Mouse (Mus musculus) adipocyte (in vitro differentiated cells): ENCODE measurements around the gene Rec8.
A peak's percentile ranks its signal among the peaks of the same experiment; 100 is the strongest.

Experiments
- DNase-seq: peaks from one replicate; pipeline ENCODE4 v3.0.0-alpha.2; 2016; ENCODE audit warnings: low spot score

Gene Rec8

DNA sequence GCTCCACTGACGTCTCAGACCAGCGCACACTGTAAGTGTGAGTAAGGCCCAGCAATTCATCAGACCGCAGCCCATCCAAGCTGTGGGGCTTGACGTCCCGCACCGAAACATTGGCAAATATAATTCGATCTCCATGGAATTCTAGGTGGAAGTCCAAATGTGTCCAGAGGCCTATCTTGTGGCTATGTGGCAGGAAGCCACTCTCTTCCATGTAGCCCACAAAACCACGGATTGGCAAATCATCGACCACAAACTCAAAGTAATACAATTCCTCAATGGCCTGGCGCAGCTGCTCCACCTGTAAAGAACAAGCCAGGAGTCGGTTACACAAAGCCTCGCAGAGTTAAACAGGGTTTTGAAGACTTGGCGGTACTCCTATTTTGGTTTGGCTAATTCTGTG lies 23.5 kb downstream of the Rec8 start:
- DNase-seq = no peak

- no peak for DNase-seq
These were observed 24.8 kb downstream of the Rec8 start for GRCm38 (mm10) chr14:55642679-55643059.

- peak; percentile 70 for DNase-seq
These were observed 25.4 kb downstream of the Rec8 start, which contains the start of gene Tm9sf1 for GRCm38 (mm10) chr14:55643060-55643907. Tm9sf1 (minus strand) TSS chr14:55643806.

- DNase-seq = peak; percentile 12
These were observed 26.5 kb downstream of the Rec8 start for GRCm38 (mm10) chr14:55644261-55644888.

DNA sequence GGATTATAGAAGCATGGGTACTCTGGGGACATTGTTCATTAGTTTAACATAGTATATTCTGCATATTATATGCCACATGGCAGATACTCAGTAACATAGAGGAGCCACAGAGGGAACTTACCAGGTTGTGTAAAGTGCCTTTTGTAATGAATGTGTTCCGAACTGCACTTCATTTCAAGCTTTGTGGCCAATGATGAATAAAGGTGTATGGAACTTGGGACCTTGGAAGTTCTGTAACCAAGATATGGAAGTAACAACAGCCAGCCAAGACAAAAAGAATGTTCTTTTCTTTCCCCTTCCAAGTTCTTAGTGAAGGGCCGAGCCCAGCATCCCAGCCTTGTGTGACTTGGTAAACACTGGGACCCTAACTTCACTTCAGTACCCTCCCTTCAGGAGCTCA lies 32.0 kb downstream of the Rec8 start, which contains the start of gene Tssk4:
Tssk4 (plus strand) TSS at position 301 of the 400 bp plus-strand sequence.
- no peak for DNase-seq

DNA sequence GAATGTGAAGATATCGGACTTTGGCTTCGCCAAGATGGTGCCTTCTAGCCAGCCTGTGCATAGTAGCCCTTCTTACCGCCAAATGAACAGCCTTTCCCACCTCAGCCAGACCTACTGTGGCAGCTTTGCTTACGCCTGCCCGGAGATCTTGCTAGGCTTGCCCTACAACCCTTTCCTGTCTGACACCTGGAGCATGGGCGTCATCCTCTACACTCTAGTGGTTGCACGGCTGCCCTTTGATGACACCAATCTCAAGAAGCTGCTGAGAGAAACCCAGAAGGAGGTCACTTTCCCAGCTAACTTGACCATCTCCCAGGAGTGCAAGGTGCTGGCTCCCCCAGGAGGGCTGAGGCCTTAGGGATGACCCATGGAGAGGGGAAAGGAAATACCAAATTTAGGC lies 33.7 kb downstream of the Rec8 start:
- DNase-seq = no peak

DNA sequence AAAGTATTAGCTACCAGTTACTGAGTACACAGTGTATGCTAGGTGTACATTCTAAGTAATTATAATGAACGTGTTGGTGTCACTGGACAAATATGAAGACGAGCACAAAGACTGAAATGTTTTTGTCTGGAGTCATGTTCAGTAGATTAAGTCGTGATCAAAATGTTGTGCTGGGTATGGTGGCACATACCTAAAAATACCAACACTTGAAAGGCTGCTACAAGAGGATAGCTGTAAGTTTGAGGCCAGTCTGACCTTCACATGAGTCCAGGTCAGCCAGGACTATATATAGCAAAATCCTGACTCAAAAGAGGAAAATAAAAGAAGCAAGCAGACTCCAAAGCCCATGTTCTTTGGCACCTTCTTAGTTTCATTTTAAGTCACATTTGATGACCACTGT lies 39.1 kb downstream of the Rec8 start:
- DNase-seq = no peak

GRCm38 (mm10) chr14:55658011-55658410 lies 40.2 kb downstream of the Rec8 start:
- DNase-seq = no peak

- DNase-seq = peak; percentile 77
These were observed 42.2 kb downstream of the Rec8 start, which contains the start of gene Mdp1 for GRCm38 (mm10) chr14:55659960-55660573. Mdp1 (minus strand) TSS chr14:55660508.

- no peak for DNase-seq
These were observed 42.8 kb downstream of the Rec8 start for GRCm38 (mm10) chr14:55660636-55661035.

- no peak for DNase-seq
These were observed 53.6 kb downstream of the Rec8 start for GRCm38 (mm10) chr14:55671486-55671832.

DNA sequence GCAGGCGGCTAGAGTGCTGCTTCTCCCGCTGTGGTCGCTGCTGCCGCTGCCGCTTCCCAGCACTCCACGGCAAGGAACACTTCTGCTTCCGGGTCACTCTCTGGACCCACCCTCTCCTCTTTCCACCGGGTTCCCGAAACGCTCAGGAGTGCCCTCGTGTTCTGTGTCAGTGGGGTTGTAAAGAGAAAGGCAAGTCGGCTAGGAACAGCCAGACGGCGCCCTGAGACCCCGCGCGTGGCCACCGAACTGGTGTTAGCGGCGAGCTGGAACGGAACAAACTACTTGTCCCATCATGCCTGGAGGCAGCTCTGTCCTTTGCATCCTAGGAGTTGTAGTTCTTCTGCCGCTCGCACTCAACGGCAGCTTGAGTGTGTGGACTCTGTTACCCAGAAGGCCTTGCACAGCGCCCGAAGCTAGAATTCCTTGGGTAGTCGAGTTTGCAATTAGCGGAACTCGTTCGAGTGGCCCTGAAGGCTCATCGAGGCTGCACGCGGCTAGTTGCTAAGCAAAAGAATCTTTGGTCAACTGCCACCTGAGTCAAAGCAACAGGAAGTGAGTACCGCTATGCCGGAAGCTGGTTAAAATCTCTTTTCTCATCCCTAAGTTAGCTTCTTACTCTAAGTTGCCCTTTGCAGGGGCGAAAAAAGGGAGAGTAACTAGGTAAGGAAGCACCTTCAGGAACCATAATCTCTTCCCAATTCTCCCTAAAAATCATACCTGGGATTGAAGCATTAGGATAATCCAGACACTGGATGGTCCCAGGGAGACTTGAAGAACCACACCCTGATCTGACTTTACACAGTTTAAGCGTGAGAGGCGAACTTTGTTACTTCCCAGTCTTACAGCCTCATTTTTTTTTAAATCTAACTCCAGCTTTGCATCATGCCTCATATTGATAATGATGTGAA lies 54.2 kb downstream of the Rec8 start, which contains the start of the genes Gmpr2 and Nedd8:
Gmpr2 (plus strand) TSS at position 109 of the 908 bp plus-strand sequence.
Nedd8 (minus strand) TSS at position 292 of the 908 bp plus-strand sequence.
- peak; percentile 94 for DNase-seq

DNA sequence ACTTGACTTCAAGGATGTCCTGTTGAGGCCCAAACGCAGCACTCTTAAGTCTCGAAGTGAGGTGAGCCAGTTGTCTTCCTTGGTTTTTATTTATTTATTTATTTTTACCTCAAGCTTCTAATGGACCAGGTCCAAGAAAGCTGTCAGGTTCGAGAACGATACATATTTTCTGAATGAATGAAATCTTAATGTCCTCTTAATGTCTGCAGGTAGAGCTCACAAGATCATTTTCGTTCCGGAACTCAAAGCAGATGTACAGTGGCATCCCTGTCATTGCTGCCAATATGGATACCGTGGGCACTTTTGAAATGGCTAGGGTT lies 54.9 kb downstream of the Rec8 start:
- DNase-seq = no peak
